Mouse (Mus musculus) intestine, embryonic 14.5 days (tissue): ENCODE data around the gene Imp3. TPM values are rescaled to one million over a fixed set of nuclear protein-coding genes. Genes with fewer than 3 reads are reported as not detected.
A peak's percentile ranks its signal among the peaks of the same experiment; 100 is the strongest.

Source experiments
- ATAC-seq: fragments of 200-750 bp; cut with Nextera tagmentation; replicated peaks from 2 replicates; pipeline ENCODE4 v1.8.0; 2017; ENCODE audit warnings: low read depth, moderate number of reproducible peaks, moderate TSS enrichment, moderate library complexity; ENCODE audit not compliant: low FRiP score, low TSS enrichment
- DNase-seq: peaks from one replicate; pipeline ENCODE4 v3.0.0-alpha.2; 2018; ENCODE audit warnings: low spot score
- H3K27ac ChIP-seq: fragments of 300-500 bp; sonication (generic); 2 replicates; pipeline ENCODE4 v1.5.1; 2014; ENCODE audit warnings: low read depth, mild to moderate bottlenecking, control low read depth
- H3K27me3 ChIP-seq: fragments of 300-500 bp; sonication (generic); replicated peaks from 2 replicates; pipeline ENCODE4 v1.6.1; 2014; ENCODE audit warnings: low read length, control low read depth; ENCODE audit not compliant: control insufficient read depth, insufficient read depth
- H3K36me3 ChIP-seq: fragments of 300-500 bp; sonication (generic); 2 replicates; pipeline ENCODE4 v1.6.1; 2014; ENCODE audit warnings: low read length, control low read depth; ENCODE audit not compliant: control insufficient read depth, insufficient read depth
- H3K4me1 ChIP-seq: fragments of 300-500 bp; sonication (generic); replicated peaks from 2 replicates; pipeline ENCODE4 v1.6.1; 2014; ENCODE audit warnings: low read length, control low read depth, mixed read lengths; ENCODE audit not compliant: control insufficient read depth, insufficient read depth
- H3K4me2 ChIP-seq: fragments of 300-500 bp; sonication (generic); 2 replicates; pipeline ENCODE4 v1.6.1; 2014; ENCODE audit warnings: low read length
- H3K4me3 ChIP-seq: fragments of 300-500 bp; sonication (generic); 2 replicates; pipeline ENCODE4 v1.5.1; 2014; ENCODE audit warnings: low read depth, low read length, control low read depth, mixed read lengths
- H3K9ac ChIP-seq: fragments of 300-500 bp; sonication (generic); 2 replicates; pipeline ENCODE4 v1.6.1; 2014; ENCODE audit warnings: mild to moderate bottlenecking, low read length
- H3K9me3 ChIP-seq: fragments of 300-500 bp; sonication (generic); 2 replicates; pipeline ENCODE4 v1.6.1; 2016; ENCODE audit warnings: low read length, control low read depth; ENCODE audit not compliant: control insufficient read depth
- WGBS: fragments of 180-500 bp; shearing (Covaris S2); extraction: QIAGEN DNeasy Blood & Tissue Kit; methylation state at CpG from one replicate; pipeline ENCODE4 v1.1.7; 2014; 5-methylcytosine and 5-hydroxymethylcytosine counted together
- polyA plus RNA-seq: library from polyadenylated mRNA; unstranded; fragments of >200 nt; fragmentation: Nextera tagmentation; extraction: Ambion mirVana; gene quantifications from 2 replicates; pipeline ENCODE4 v1.2.1, GENCODE M21; 2014

The Imp3 gene
- 79.9 and 82.5 TPM in 2 replicates for polyA plus RNA-seq

DNA sequence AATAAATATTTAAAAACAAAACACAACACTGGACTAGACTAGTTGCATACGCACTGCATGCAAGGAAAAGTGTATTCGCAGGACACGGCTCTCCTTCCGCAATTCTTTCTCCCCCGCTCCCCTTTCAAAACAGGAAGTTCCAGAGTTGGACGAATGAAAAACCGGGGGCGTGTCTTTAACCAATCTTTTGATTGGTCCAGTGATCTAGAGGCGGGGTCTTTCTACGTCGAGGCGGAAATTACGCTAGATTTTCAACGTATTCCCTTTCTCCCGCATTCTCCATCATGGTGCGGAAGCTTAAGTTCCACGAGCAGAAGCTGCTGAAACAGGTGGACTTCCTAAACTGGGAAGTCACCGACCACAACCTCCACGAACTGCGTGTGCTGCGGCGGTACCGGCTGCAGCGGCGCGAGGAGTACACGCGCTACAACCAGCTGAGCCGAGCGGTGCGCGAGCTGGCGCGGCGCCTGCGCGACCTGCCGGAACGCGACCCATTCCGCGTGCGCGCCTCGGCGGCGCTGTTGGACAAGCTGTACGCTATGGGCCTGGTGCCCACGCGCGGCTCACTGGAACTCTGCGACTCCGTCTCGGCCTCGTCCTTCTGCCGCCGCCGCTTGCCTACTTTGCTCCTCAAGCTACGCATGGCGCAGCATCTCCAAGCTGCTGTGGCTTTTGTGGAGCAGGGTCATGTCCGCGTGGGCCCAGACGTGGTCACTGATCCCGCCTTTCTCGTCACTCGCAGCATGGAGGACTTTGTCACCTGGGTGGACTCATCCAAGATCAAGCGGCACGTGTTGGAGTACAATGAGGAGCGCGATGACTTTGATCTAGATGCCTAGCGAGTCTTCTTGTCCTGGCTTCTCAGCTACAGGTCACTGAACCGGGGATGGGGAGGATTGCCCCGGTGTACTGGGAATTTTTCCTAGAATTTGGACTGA, at the start of gene Imp3:
Gene Imp3, plus strand, starts transcription at position 253 of the 938 bp plus-strand sequence.
- under 1% methylated on average over 73 of the region's 73 CpGs for WGBS
- H3K36me3 ChIP-seq, result no peaks in the 10 kb centered on the region

GRCm38 (mm10) chr9:56887581-56887980, 49.7 kb upstream of the Imp3 start:
- H3K36me3 ChIP-seq, result peaks cover 56% of the 10 kb centered on the region
- H3K9me3 ChIP-seq, result no peaks in the 10 kb centered on the region
- peaks cover 9% of the 10 kb centered on the region for H3K4me1 ChIP-seq
- no peaks in the 10 kb centered on the region for H3K27me3 ChIP-seq
- no peak overlapping the region for H3K4me3 ChIP-seq
- no peak overlapping the region for H3K4me2 ChIP-seq
- DNase-seq, result no peak
- no peak overlapping the region for H3K27ac ChIP-seq
- 94% methylated on average over 16 of the region's 16 CpGs for WGBS
- H3K9ac ChIP-seq, result no peak overlapping the region
- no peak for ATAC-seq

More for the DNA sequence above, at the start of gene Imp3:
- H3K27me3 ChIP-seq, result no peaks in the 10 kb centered on the region
- peaks cover 11% of the 10 kb centered on the region; the same call in 1 of the 2 replicates for H3K4me1 ChIP-seq
- H3K4me3 ChIP-seq, result peak within 1 kb of the TSS; percentile 74
- peak within 1 kb of the TSS; percentile 63 for H3K9ac ChIP-seq
- peak within 1 kb of the TSS; percentile 84 for H3K27ac ChIP-seq
- peak within 1 kb of the TSS; percentile 68 for H3K4me2 ChIP-seq
- DNase-seq (peak; percentile 89), ATAC-seq (peak; percentile 90)
- H3K9me3 ChIP-seq, result no peaks in the 10 kb centered on the region

DNA sequence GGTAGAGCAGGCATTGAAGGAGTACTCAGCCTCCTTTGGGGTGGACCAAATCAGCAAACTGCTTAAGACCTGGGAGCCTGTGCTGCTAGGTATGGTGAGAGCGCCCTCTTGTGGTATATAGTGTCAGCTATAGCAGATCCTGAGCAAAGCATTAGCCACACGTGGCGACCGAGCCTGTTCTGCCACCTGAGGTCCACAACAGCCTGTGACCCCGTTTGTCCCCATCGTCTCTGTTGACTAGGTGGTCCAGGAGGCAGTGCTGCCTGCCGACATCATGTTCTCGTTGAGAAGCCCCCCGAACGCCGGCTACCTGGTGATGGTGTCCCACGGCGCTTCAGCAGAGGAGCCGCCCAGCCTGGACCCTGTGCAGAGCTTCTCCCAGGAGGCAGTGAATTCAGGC, 47.5 kb upstream of the Imp3 start:
- Histone ChIP-seq H3K27ac (no peak overlapping the region), H3K4me3 (no peak overlapping the region), H3K4me1 (no peaks in the 10 kb centered on the region), H3K27me3 (no peaks in the 10 kb centered on the region), H3K36me3 (peaks cover 63% of the 10 kb centered on the region), H3K9me3 (no peaks in the 10 kb centered on the region), H3K4me2 (peak overlapping the region; percentile 30; the same call in 1 of the 2 replicates), H3K9ac (no peak overlapping the region)
- DNase-seq, result peak; percentile 78
- peak; percentile 40; the same call in 1 of the 2 replicates for ATAC-seq
- WGBS, result 15% methylated on average over 14 of the region's 14 CpGs

DNA sequence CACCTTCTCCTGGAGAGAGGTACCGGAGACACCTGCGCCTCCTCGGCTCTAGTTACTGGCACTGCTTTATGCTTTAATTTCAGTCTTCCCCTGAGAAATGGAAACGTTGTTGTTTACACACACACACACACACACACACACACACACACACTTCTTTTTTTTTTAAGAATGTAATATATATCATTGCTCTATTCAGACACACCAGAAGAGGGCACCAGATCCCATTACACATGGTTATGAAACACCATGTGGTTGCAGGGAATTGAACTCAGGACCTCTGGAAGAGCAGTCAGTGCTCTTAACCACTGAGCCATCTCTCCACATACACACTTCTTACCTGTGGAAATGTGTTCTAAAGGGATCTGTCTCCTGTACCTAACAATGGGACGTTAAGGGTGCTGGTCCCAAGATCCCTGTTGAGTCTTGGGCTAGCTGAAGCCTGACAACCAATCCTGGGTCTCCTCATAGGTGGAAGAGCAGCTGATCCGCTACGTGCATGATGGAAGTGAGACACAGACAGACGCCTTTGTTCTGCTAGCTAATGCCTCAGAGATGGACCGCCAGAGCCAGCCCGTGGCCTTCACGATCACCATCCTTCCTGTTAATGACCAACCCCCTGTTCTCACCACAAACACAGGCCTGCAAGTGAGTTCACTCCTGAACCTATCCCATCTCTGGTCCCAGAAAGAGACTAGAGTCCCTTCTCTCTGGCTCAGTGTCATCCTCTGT, 46.6 kb upstream of the Imp3 start:
- H3K36me3 ChIP-seq, result peaks cover 57% of the 10 kb centered on the region
- H3K4me2 ChIP-seq, result no peak overlapping the region

DNA sequence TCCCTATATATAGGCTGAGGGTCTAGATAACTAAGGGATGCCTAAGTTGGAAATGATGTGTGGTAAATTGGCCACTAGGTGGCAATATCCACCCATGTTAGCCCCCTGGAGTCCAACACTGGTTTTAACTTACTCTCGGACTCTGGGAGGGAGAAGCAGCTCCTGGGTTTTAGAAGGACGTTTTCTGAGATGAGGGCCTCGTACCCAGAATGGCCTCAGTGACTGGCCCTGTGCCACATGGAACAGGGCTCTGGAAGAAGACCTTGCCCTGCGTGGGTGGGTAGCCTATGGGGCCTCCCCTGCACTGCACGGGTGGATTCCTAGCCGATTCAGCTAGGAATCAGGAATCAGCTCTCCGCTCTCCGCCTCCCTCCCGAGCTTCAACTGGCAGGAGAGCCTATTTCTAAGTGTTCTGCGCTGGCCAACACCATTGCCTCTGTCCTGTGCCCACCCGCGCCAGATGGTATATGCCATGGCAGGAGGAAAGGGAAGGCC, 45.7 kb upstream of the Imp3 start:
- ATAC-seq, result no peak; the same call in 1 of the 2 replicates
- Histone ChIP-seq H3K27me3 (no peaks in the 10 kb centered on the region), H3K9me3 (no peaks in the 10 kb centered on the region), H3K27ac (no peak overlapping the region), H3K4me2 (peak overlapping the region; percentile 31; the same call in 1 of the 2 replicates), H3K4me1 (no peaks in the 10 kb centered on the region), H3K9ac (no peak overlapping the region), H3K36me3 (peaks cover 58% of the 10 kb centered on the region), H3K4me3 (no peak overlapping the region)
- WGBS, result 39% methylated on average over 12 of the region's 12 CpGs
- peak; percentile 84 for DNase-seq

More for the DNA sequence above, 46.6 kb upstream of the Imp3 start:
- H3K27ac ChIP-seq, result no peak overlapping the region
- 68% methylated on average over 11 of the region's 11 CpGs for WGBS
- no peaks in the 10 kb centered on the region for H3K9me3 ChIP-seq
- no peaks in the 10 kb centered on the region for H3K27me3 ChIP-seq
- DNase-seq (no peak), ATAC-seq (no peak)
- H3K4me3 ChIP-seq, result no peak overlapping the region
- H3K9ac ChIP-seq, result no peak overlapping the region
- no peaks in the 10 kb centered on the region for H3K4me1 ChIP-seq

GRCm38 (mm10) chr9:56892111-56892510, 45.2 kb upstream of the Imp3 start:
- no peak overlapping the region for H3K9ac ChIP-seq
- ATAC-seq, result no peak

GRCm38 (mm10) chr9:56893313-56893712, 44.0 kb upstream of the Imp3 start:
- 77% methylated on average over 8 of the region's 8 CpGs for WGBS
- Histone ChIP-seq H3K27me3 (no peaks in the 10 kb centered on the region), H3K36me3 (peaks cover 40% of the 10 kb centered on the region), H3K27ac (no peak overlapping the region), H3K4me3 (no peak overlapping the region), H3K4me1 (no peaks in the 10 kb centered on the region), H3K9me3 (no peaks in the 10 kb centered on the region), H3K4me2 (no peak overlapping the region), H3K9ac (no peak overlapping the region)
- ATAC-seq (no peak; the same call in 1 of the 2 replicates), DNase-seq (no peak)

More at GRCm38 (mm10) chr9:56892111-56892510, 45.2 kb upstream of the Imp3 start:
- Histone ChIP-seq H3K27ac (no peak overlapping the region), H3K36me3 (peaks cover 52% of the 10 kb centered on the region), H3K4me2 (no peak overlapping the region), H3K4me1 (no peaks in the 10 kb centered on the region), H3K4me3 (no peak overlapping the region), H3K27me3 (no peaks in the 10 kb centered on the region), H3K9me3 (no peaks in the 10 kb centered on the region)
- no peak for DNase-seq
- 88% methylated on average over 10 of the region's 10 CpGs for WGBS

DNA sequence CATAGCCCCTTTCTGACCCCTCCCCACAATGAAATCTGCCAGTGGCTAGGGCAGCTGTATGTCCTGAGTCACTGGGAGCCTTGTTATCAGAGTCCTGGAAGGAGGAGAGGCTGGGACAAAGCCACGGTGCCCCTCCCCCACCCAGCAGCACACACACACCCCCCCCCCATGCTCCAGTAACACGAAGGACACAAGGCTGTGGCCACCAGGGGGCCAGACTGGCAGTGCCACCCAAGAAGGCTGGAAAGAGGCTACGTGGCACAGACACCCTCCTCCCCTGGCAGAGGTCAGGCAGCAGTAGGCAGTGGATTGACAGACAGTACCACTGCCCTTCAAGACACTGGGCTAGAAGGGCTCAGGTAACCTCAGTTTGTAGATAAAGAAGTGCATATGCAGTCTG, 43.3 kb upstream of the Imp3 start:
- DNase-seq, result no peak
- Histone ChIP-seq H3K4me2 (no peak overlapping the region), H3K27ac (no peak overlapping the region), H3K36me3 (peaks cover 36% of the 10 kb centered on the region), H3K9ac (no peak overlapping the region), H3K27me3 (no peaks in the 10 kb centered on the region), H3K4me1 (no peaks in the 10 kb centered on the region), H3K9me3 (no peaks in the 10 kb centered on the region), H3K4me3 (no peak overlapping the region)
- no peak for ATAC-seq
- 25% methylated on average over 3 of the region's 3 CpGs for WGBS
